Mouse (Mus musculus): Measurements from ENCODE around the gene Tmem164. TPM values are rescaled to one million over a fixed set of nuclear protein-coding genes. Genes with fewer than 3 reads are reported as not detected.

Tmem164 gene
- polyA plus RNA-seq (2012; rRNA removed; ENCODE audit: low replicate concordance) = 10.9 and 26.0 TPM in 2 replicates

GRCm38 (mm10) chrX:142681056-142681615 lies at the start of gene Tmem164:
Tmem164 (plus strand) TSS chrX:142681406.

All from subcutaneous adipose tissue, adult 2 months (tissue).